Mouse (Mus musculus) MEL (cell line): ENCODE measurements around the gene Olfr1396. TPM values are rescaled to one million over a fixed set of nuclear protein-coding genes. Genes with fewer than 3 reads are reported as not detected.

Experiments
- DNase-seq: peaks from one replicate; pipeline ENCODE4 v3.0.0; 2011; ENCODE audit warnings: low read depth, low spot score
- H3K27ac ChIP-seq: 2 replicates; pipeline ENCODE4 v1.5.1; 2012; ENCODE audit warnings: low read depth, mild to moderate bottlenecking, control low read depth, low read length, moderate library complexity; ENCODE audit not compliant: control insufficient read depth
- H3K27me3 ChIP-seq, 2 experiments: fragments of 150-350 bp in 1 of 2; sonication (generic) in 1 of 2; 2 replicates each; pipeline ENCODE4 v1.6.1; 2012; ENCODE audit warnings: low read length in 2 of 2, mild to moderate bottlenecking in 2 of 2, improper control_type of control experiment in 1 of 2, moderate library complexity in 1 of 2; ENCODE audit not compliant: insufficient read depth in 2 of 2, control insufficient read depth in 1 of 2
- H3K36me3 ChIP-seq, 2 experiments: 2 replicates each; pipeline ENCODE4 v1.6.1; 2012 to 2014; ENCODE audit warnings: low read length in 2 of 2, improper control_type of control experiment in 1 of 2, inconsistent platforms in 1 of 2, mild to moderate bottlenecking in 1 of 2; ENCODE audit not compliant: insufficient read depth in 2 of 2, control insufficient read depth in 1 of 2
- H3K4me1 ChIP-seq, 2 experiments: fragments of 150-350 bp in 1 of 2; sonication (generic) in 1 of 2; 2 replicates each; pipeline ENCODE4 v1.6.1; 2012; ENCODE audit warnings: low read length in 2 of 2, improper control_type of control experiment in 1 of 2, mild to moderate bottlenecking in 1 of 2; ENCODE audit not compliant: insufficient read depth in 2 of 2, control insufficient read depth in 1 of 2
- H3K4me3 ChIP-seq, 2 experiments: fragments of 150-350 bp in 1 of 2; sonication (generic) in 1 of 2; 2 replicates each; pipeline ENCODE4 v1.5.1; 2012; ENCODE audit warnings: low read depth in 2 of 2, low read length in 2 of 2, mild to moderate bottlenecking in 2 of 2, moderate library complexity in 2 of 2, control low read depth in 1 of 2, improper control_type of control experiment in 1 of 2; ENCODE audit not compliant: control insufficient read depth in 1 of 2, insufficient read depth in 1 of 2
- H3K79me2 ChIP-seq: 2 replicates; pipeline ENCODE4 v1.6.1; 2012; ENCODE audit warnings: mild to moderate bottlenecking, low read length, moderate library complexity; ENCODE audit not compliant: control insufficient read depth, poor library complexity, insufficient read depth
- H3K9ac ChIP-seq: 2 replicates; pipeline ENCODE4 v1.6.1; 2012; ENCODE audit warnings: low read depth, mild to moderate bottlenecking, control low read depth, low read length, moderate library complexity; ENCODE audit not compliant: control insufficient read depth, poor library complexity, severe bottlenecking
- H3K9me3 ChIP-seq: fragments of 150-350 bp; sonication (generic); replicated peaks from 2 replicates; pipeline ENCODE4 v1.6.1; 2012; ENCODE audit warnings: mild to moderate bottlenecking, low read length, improper control_type of control experiment, moderate library complexity; ENCODE audit not compliant: insufficient read depth
- BHLHE40 ChIP-seq: IDR thresholded peaks from 2 replicates; pipeline ENCODE4 v1.6.1; 2012; ENCODE audit warnings: low read depth, mild to moderate bottlenecking, inconsistent platforms, low read length, improper control_type of control experiment, borderline replicate concordance
- CHD1 ChIP-seq: IDR thresholded peaks from 2 replicates; pipeline ENCODE4 v1.6.1; 2012; ENCODE audit warnings: low read depth, mild to moderate bottlenecking, inconsistent platforms, low read length, improper control_type of control experiment
- CHD2 ChIP-seq: IDR thresholded peaks from 2 replicates; pipeline ENCODE4 v1.6.1; 2011; ENCODE audit warnings: low read length, improper control_type of control experiment
- E2F4 ChIP-seq: IDR thresholded peaks from 2 replicates; pipeline ENCODE4 v1.6.1; 2011; ENCODE audit warnings: low read depth, low read length, improper control_type of control experiment, borderline replicate concordance
- EP300 ChIP-seq, 2 experiments: IDR thresholded peaks; 2 replicates each; pipeline ENCODE4 v1.6.1; 2011; ENCODE audit warnings: improper control_type of control experiment in 2 of 2, low read length in 2 of 2, low read depth in 1 of 2, mild to moderate bottlenecking in 1 of 2
- ETS1 ChIP-seq: IDR thresholded peaks from 2 replicates; pipeline ENCODE4 v1.6.1; 2012; ENCODE audit warnings: low read depth, mild to moderate bottlenecking, inconsistent platforms, low read length, improper control_type of control experiment, moderate library complexity
- GABPA ChIP-seq: IDR thresholded peaks from 2 replicates; pipeline ENCODE4 v1.6.1; 2012; ENCODE audit warnings: low read depth, mild to moderate bottlenecking, inconsistent platforms, low read length, improper control_type of control experiment, moderate library complexity
- GATA1 ChIP-seq: IDR thresholded peaks from 2 replicates; pipeline ENCODE4 v1.6.1; 2011; ENCODE audit warnings: low read depth, low read length, improper control_type of control experiment
- HCFC1 ChIP-seq: IDR thresholded peaks from 2 replicates; pipeline ENCODE4 v1.6.1; 2012; ENCODE audit warnings: low read depth, mild to moderate bottlenecking, inconsistent platforms, low read length, improper control_type of control experiment, moderate library complexity
- JUND ChIP-seq: IDR thresholded peaks from 2 replicates; pipeline ENCODE4 v1.6.1; 2011; ENCODE audit warnings: low read depth, mild to moderate bottlenecking, improper control_type of control experiment, low read length
- MAFK ChIP-seq: IDR thresholded peaks from 2 replicates; pipeline ENCODE4 v1.6.1; 2011; ENCODE audit warnings: low read depth, mild to moderate bottlenecking, low read length, improper control_type of control experiment, borderline replicate concordance
- MAX ChIP-seq: IDR thresholded peaks from 2 replicates; pipeline ENCODE4 v1.6.1; 2011; ENCODE audit warnings: low read length, improper control_type of control experiment
- MAZ ChIP-seq: IDR thresholded peaks from 2 replicates; pipeline ENCODE4 v1.6.1; 2012; ENCODE audit warnings: low read depth, mild to moderate bottlenecking, inconsistent platforms, low read length, improper control_type of control experiment
- MEF2A ChIP-seq: IDR thresholded peaks from 2 replicates; pipeline ENCODE4 v1.6.1; 2014; ENCODE audit warnings: low read depth, mild to moderate bottlenecking, inconsistent platforms, low read length, improper control_type of control experiment; ENCODE audit not compliant: poor library complexity, insufficient replicate concordance, severe bottlenecking; ENCODE audit errors: extremely low read depth
- MYC ChIP-seq: IDR thresholded peaks from 2 replicates; pipeline ENCODE4 v1.6.1; 2011; ENCODE audit warnings: low read depth, mild to moderate bottlenecking, low read length, improper control_type of control experiment, moderate library complexity
- NELFE ChIP-seq: IDR thresholded peaks from 2 replicates; pipeline ENCODE4 v1.6.1; 2011; ENCODE audit warnings: low read depth, low read length, improper control_type of control experiment
- POLR2A ChIP-seq, 2 experiments: IDR thresholded peaks; 2 replicates each; pipeline ENCODE4 v1.6.1; 2011 to 2012; ENCODE audit warnings: low read length in 2 of 2, mild to moderate bottlenecking in 2 of 2, control low read depth in 1 of 2, improper control_type of control experiment in 1 of 2, low read depth in 1 of 2, moderate library complexity in 1 of 2; ENCODE audit not compliant: control insufficient read depth in 1 of 2, insufficient read depth in 1 of 2, poor library complexity in 1 of 2
- POLR2AphosphoS5 ChIP-seq: IDR thresholded peaks from 2 replicates; pipeline ENCODE4 v1.6.1; 2012; ENCODE audit warnings: low read depth, borderline replicate concordance, mild to moderate bottlenecking, inconsistent platforms, low read length, moderate library complexity, mixed read lengths
- RAD21 ChIP-seq: IDR thresholded peaks from 2 replicates; pipeline ENCODE4 v1.6.1; 2011; ENCODE audit warnings: mild to moderate bottlenecking, low read depth, low read length, improper control_type of control experiment
- SIN3A ChIP-seq: IDR thresholded peaks from 2 replicates; pipeline ENCODE4 v1.6.1; 2012; ENCODE audit warnings: low read length, improper control_type of control experiment, inconsistent platforms
- SMC3 ChIP-seq: IDR thresholded peaks from 2 replicates; pipeline ENCODE4 v1.6.1; 2011; ENCODE audit warnings: low read depth, low read length, improper control_type of control experiment
- TAL1 ChIP-seq: IDR thresholded peaks from 2 replicates; pipeline ENCODE4 v1.6.1; 2012; ENCODE audit warnings: mild to moderate bottlenecking, inconsistent platforms, low read length, moderate library complexity, mixed read lengths
- TBP ChIP-seq: IDR thresholded peaks from 2 replicates; pipeline ENCODE4 v1.8.0; 2011; ENCODE audit warnings: low read depth, low read length, improper control_type of control experiment
- UBTF ChIP-seq: IDR thresholded peaks from 2 replicates; pipeline ENCODE4 v1.6.1; 2012; ENCODE audit warnings: low read depth, mild to moderate bottlenecking, inconsistent platforms, low read length, improper control_type of control experiment, moderate library complexity, borderline replicate concordance; ENCODE audit not compliant: insufficient read depth
- USF1 ChIP-seq: IDR thresholded peaks from 2 replicates; pipeline ENCODE4 v1.6.1; 2014; ENCODE audit warnings: low read depth, mild to moderate bottlenecking, inconsistent platforms, low read length, improper control_type of control experiment, moderate library complexity
- ZKSCAN1 ChIP-seq: IDR thresholded peaks from 2 replicates; pipeline ENCODE4 v1.6.1; 2012; ENCODE audit warnings: low read depth, mild to moderate bottlenecking, inconsistent platforms, low read length, improper control_type of control experiment, moderate library complexity
- ZMIZ1 ChIP-seq: IDR thresholded peaks from 2 replicates; pipeline ENCODE4 v1.6.1; 2012; ENCODE audit warnings: low read depth, mild to moderate bottlenecking, inconsistent platforms, low read length, improper control_type of control experiment, moderate library complexity
- polyA plus RNA-seq, 2 experiments: library from polyadenylated mRNA; stranded (reverse) in 1 of 2; unstranded in 1 of 2; fragments of >175 nt in 1 of 2; fragments of >200 nt in 1 of 2; gene quantifications; 2 replicates each; pipeline versions ENCODE4 v1.2.1 to v1.2.4; 2012; ENCODE audit warnings: low replicate concordance in 2 of 2, low read depth in 1 of 2; ENCODE audit not compliant: insufficient read length in 2 of 2, insufficient read depth in 1 of 2, missing spikeins in 1 of 2
- total RNA-seq: library from RNA; depleted of rRNA; stranded (reverse); fragments of 300-350 nt; gene quantifications from 2 replicates; pipeline ENCODE4 v1.2.3, GENCODE M21; 2012

Gene Olfr1396
- total and polyA plus RNA-seq, 3 experiments = 0.06 TPM; not detected in 2

DNA sequence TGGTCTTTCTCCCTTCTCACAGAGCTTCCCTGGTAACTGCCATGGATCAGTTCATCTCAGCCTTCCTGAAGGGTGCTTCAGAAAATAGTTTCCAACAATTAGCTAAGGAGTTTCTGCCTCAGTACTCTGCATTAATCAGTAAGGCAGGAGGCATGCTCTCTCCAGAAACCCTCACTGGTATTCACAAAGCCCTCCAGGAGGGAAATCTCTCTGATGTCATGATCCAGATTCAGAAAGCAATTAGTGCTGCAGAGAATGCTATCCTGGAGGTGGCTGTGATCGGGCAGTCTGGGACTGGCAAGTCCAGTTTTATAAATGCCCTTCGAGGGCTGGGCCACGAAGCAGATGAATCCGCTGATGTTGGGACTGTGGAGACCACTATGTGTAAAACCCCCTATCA is 19.3 kb downstream of the Olfr1396 start:
- no peak for DNase-seq
- Histone ChIP-seq H3K9me3 (no peaks in the 10 kb centered on the region), H3K9ac (no peak overlapping the region), H3K36me3 (peaks cover 6 to 32% of the 10 kb centered on the region in 2 experiments; a peak in 3 of 4 replicates), H3K79me2 (no peaks in the 10 kb centered on the region), H3K27me3 (no peaks in the 10 kb centered on the region), H3K4me1 (peaks cover 16 to 21% of the 10 kb centered on the region in 2 experiments), H3K4me3 (no peak overlapping the region), H3K27ac (no peak overlapping the region)
- no peak for TF ChIP-seq ZMIZ1
- TF ChIP-seq CHD2 = no peak
- TF ChIP-seq SIN3A = no peak
- TF ChIP-seq GABPA = no peak
- TF ChIP-seq MAZ = no peak
- no peak for TF ChIP-seq ETS1
- TF ChIP-seq HCFC1 = no peak
- TF ChIP-seq POLR2AphosphoS5 = no peak
- no peak for TF ChIP-seq EP300 (IDR thresholded peaks at IDR 0.05; ENCODE audit: low read depth in 1 of 2, low read length in 2 of 2)
- TF ChIP-seq USF1 = no peak
- no peak for TF ChIP-seq SMC3
- TF ChIP-seq CHD1 = no peak
- TF ChIP-seq ZKSCAN1 = no peak
- no peak for TF ChIP-seq NELFE
- no peak for TF ChIP-seq RAD21
- no peak for TF ChIP-seq MYC
- TF ChIP-seq BHLHE40 = no peak

DNA sequence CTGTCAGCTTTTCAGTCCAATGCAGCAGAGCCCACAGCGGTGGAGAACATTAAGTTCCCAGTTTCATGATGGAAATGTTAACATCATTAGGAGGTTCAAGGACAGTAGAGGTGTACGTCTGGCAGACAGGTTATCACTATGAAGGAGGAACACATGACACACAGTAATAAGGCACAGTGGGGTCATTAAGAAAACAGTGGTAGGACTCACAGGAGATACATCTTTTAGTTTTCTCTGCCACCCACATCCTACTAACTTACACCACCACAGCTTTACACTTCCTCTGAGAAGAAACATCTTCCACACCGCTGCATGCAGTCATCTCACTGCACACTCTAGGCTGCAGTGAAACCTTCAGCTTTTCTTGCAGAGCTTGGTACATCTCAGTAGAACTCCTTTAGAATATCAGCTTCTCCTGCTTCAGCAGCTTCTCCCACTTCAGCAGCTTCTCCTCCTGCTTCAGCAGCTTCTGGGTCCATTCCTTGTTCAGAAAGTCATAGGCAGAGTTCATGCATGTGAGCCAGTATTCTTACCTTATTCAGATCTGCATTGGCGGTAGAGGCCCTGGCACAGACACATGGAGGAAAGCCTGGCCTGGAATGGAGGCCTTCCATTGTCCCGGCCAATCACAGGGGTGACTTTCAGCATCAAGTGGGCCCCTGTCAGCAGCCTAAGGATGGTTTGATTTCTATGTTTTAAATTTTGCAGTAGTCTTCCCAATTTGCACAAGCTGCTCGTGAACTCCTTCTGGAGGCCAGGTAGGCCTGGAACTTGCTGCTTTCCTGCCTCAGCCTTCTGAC is 20.6 kb downstream of the Olfr1396 start:
- Histone ChIP-seq H3K79me2 (no peaks in the 10 kb centered on the region), H3K9ac (no peak overlapping the region), H3K27ac (no peak overlapping the region), H3K4me1 (peaks cover 26 to 34% of the 10 kb centered on the region in 2 experiments), H3K36me3 (peaks cover 6 to 37% of the 10 kb centered on the region in 2 experiments; a peak in 3 of 4 replicates), H3K9me3 (no peaks in the 10 kb centered on the region), H3K27me3 (no peaks in the 10 kb centered on the region)
- no peak for DNase-seq
- TF ChIP-seq MEF2A (no peak), MAX (no peak), TAL1 (no peak), E2F4 (no peak), ZKSCAN1 (no peak), TBP (no peak), MYC (no peak), UBTF (no peak), GATA1 (no peak), JUND (no peak), ZMIZ1 (no peak), EP300 (IDR thresholded peaks at IDR 0.05; ENCODE audit: low read depth in 1 of 2, low read length in 2 of 2) (no peak), POLR2AphosphoS5 (no peak), POLR2A (IDR thresholded peaks at IDR 0.05; ENCODE audit: control insufficient read depth in 1 of 2, insufficient read depth in 1 of 2, low read depth in 1 of 2, low read length in 2 of 2, poor library complexity in 1 of 2) (no peak), RAD21 (no peak), MAFK (no peak), SIN3A (no peak)
- TF ChIP-seq, all 39 proteins: peak for 0
- H3K4me3 ChIP-seq = no peak overlapping the region
